Mouse (Mus musculus) adrenal gland, postnatal 4 days (tissue): ENCODE measurements around the gene Qprt. TPM values are rescaled to one million over a fixed set of nuclear protein-coding genes. Genes with fewer than 3 reads are reported as not detected.
"Not testable (repeated sequence)": the region's sequence is repeated elsewhere in the genome, so short reads cannot be mapped to it uniquely, and the experiment has no call there.

Experiments
- DNase-seq, 2 experiments: peaks; one replicate each; pipeline ENCODE4 v3.0.0; 2021 to 2022; ENCODE audit warnings: low spot score in 2 of 2, mixed read lengths in 2 of 2
- total RNA-seq, 2 experiments: library from RNA; stranded (reverse); gene quantifications; 2 replicates each; pipeline ENCODE4 v1.2.3; 2021

The Qprt gene
- total RNA-seq, 2 experiments from 2014 or later: 5.7 to 12.0 TPM

- no peak for DNase-seq
Observed at GRCm38 (mm10) chr7:127099528-127099927, 22.5 kb downstream of the Qprt start.

- no peak for DNase-seq
Observed at GRCm38 (mm10) chr7:127098950-127099349, 23.1 kb downstream of the Qprt start.

GRCm38 (mm10) chr7:127098521-127098920 is 23.5 kb downstream of the Qprt start:
- no peak for DNase-seq

GRCm38 (mm10) chr7:127096456-127096855 is 25.6 kb downstream of the Qprt start:
- no peak for DNase-seq

GRCm38 (mm10) chr7:127093914-127094313 is 28.1 kb downstream of the Qprt start:
- no peak for DNase-seq

- no peak for DNase-seq
Observed at GRCm38 (mm10) chr7:127091114-127091896, 30.7 kb downstream of the Qprt start, which contains the start of gene AI467606. Gene AI467606 (plus strand): TSS chr7:127091359.

GRCm38 (mm10) chr7:127090154-127091113 is 31.6 kb downstream of the Qprt start:
- DNase-seq: no peak

GRCm38 (mm10) chr7:127088901-127089845 is 32.9 kb downstream of the Qprt start:
- no peak for DNase-seq

GRCm38 (mm10) chr7:127088083-127088482 is 33.9 kb downstream of the Qprt start:
- DNase-seq: no peak

- DNase-seq: not testable (repeated sequence)
Observed at GRCm38 (mm10) chr7:127087278-127088010, 34.6 kb downstream of the Qprt start, which contains the start of gene Zg16. Gene Zg16 (minus strand): TSS chr7:127087328.

GRCm38 (mm10) chr7:127085751-127086150 is 36.3 kb downstream of the Qprt start:
- DNase-seq: not testable (repeated sequence)

- no peak for DNase-seq
Observed at GRCm38 (mm10) chr7:127084794-127085193, 37.2 kb downstream of the Qprt start.

GRCm38 (mm10) chr7:127083689-127084088 is 38.3 kb downstream of the Qprt start:
- DNase-seq: no peak

GRCm38 (mm10) chr7:127082995-127083394 is 39.0 kb downstream of the Qprt start:
- DNase-seq: no peak

GRCm38 (mm10) chr7:127082271-127082670 is 39.8 kb downstream of the Qprt start:
- no peak for DNase-seq

GRCm38 (mm10) chr7:127080045-127080444 is 42.0 kb downstream of the Qprt start:
- no peak for DNase-seq

GRCm38 (mm10) chr7:127077692-127078091 is 44.3 kb downstream of the Qprt start:
- DNase-seq: no peak

- DNase-seq: no peak
Observed at GRCm38 (mm10) chr7:127076188-127076587, 45.8 kb downstream of the Qprt start.

GRCm38 (mm10) chr7:127073221-127073620 is 48.8 kb downstream of the Qprt start:
- no peak for DNase-seq

GRCm38 (mm10) chr7:127070871-127071413 is 51.1 kb downstream of the Qprt start:
- DNase-seq: no peak
